Mouse (Mus musculus) stomach, embryonic 15.5 days (tissue): ENCODE measurements around the gene Mrpl19. TPM values are rescaled to one million over a fixed set of nuclear protein-coding genes. Genes with fewer than 3 reads are reported as not detected.
A peak's percentile ranks its signal among the peaks of the same experiment; 100 is the strongest.

Experiments used
- ATAC-seq: fragments of 200-750 bp; cut with Nextera tagmentation; 2 replicates; pipeline ENCODE4 v1.8.0; 2017; ENCODE audit warnings: low read depth, moderate number of reproducible peaks, moderate TSS enrichment; ENCODE audit not compliant: insufficient read depth, low FRiP score
- H3K27ac ChIP-seq: fragments of 300-500 bp; sonication (generic); 2 replicates; pipeline ENCODE4 v1.5.1; 2015; ENCODE audit warnings: mild to moderate bottlenecking, inconsistent platforms
- H3K27me3 ChIP-seq: fragments of 300-500 bp; sonication (generic); replicated peaks from 2 replicates; pipeline ENCODE4 v1.6.1; 2015; ENCODE audit warnings: inconsistent platforms
- H3K36me3 ChIP-seq: fragments of 300-500 bp; sonication (generic); 2 replicates; pipeline ENCODE4 v1.6.1; 2015; ENCODE audit warnings: inconsistent platforms
- H3K4me1 ChIP-seq: fragments of 300-500 bp; sonication (generic); 2 replicates; pipeline ENCODE4 v1.6.1; 2015; ENCODE audit warnings: inconsistent platforms
- H3K4me2 ChIP-seq: fragments of 300-500 bp; sonication (generic); 2 replicates; pipeline ENCODE4 v1.6.1; 2015; ENCODE audit warnings: mild to moderate bottlenecking, inconsistent platforms
- H3K4me3 ChIP-seq: fragments of 300-500 bp; sonication (generic); replicated peaks from 2 replicates; pipeline ENCODE4 v1.5.1; 2015; ENCODE audit warnings: inconsistent platforms
- H3K9ac ChIP-seq: fragments of 300-500 bp; sonication (generic); 2 replicates; pipeline ENCODE4 v1.6.1; 2015; ENCODE audit warnings: inconsistent platforms
- H3K9me3 ChIP-seq: fragments of 300-500 bp; sonication (generic); 2 replicates; pipeline ENCODE4 v1.6.1; 2016; ENCODE audit warnings: inconsistent platforms
- WGBS: fragments of 180-500 bp; shearing (Covaris S2); methylation state at CpG from one replicate; pipeline ENCODE4 v1.1.7; 2015; 5-methylcytosine and 5-hydroxymethylcytosine counted together
- polyA plus RNA-seq: library from polyadenylated mRNA; unstranded; fragments of >200 nt; fragmentation: Nextera tagmentation; extraction: Ambion mirVana; gene quantifications from 2 replicates; pipeline ENCODE4 v1.2.1, GENCODE M21; 2015

Mrpl19 gene
- 32.2 and 47.3 TPM in 2 replicates for polyA plus RNA-seq

- Histone ChIP-seq H3K4me2 (peak within 1 kb of the TSS; percentile 63), H3K27ac (no peak within 1 kb of the TSS; the same call in 1 of the 2 replicates), H3K27me3 (no peaks in the 10 kb centered on the region), H3K4me1 (peaks cover 6% of the 10 kb centered on the region; the same call in 1 of the 2 replicates), H3K9me3 (no peaks in the 10 kb centered on the region), H3K9ac (peak within 1 kb of the TSS; percentile 70), H3K36me3 (peaks cover 18% of the 10 kb centered on the region), H3K4me3 (peak within 1 kb of the TSS; percentile 92)
- peak; percentile 97 for ATAC-seq
- under 1% methylated on average over 44 of the region's 44 CpGs for WGBS
These were observed at the start of gene Mrpl19 for GRCm38 (mm10) chr6:81965296-81966067. TSS of gene Mrpl19 (minus strand) at chr6:81965958.

GRCm38 (mm10) chr6:82012392-82012791, 46.6 kb upstream of the Mrpl19 start:
- no peak for ATAC-seq
- Histone ChIP-seq H3K27ac (no peak overlapping the region), H3K27me3 (no peaks in the 10 kb centered on the region), H3K9me3 (no peaks in the 10 kb centered on the region), H3K36me3 (no peaks in the 10 kb centered on the region), H3K4me1 (no peaks in the 10 kb centered on the region), H3K4me3 (no peak overlapping the region), H3K9ac (no peak overlapping the region), H3K4me2 (no peak overlapping the region)
- 64% methylated on average over 1 of the region's 1 CpGs for WGBS

- 51% methylated on average over 20 of the region's 20 CpGs for WGBS
- ATAC-seq: no peak
- 0 out of 2 replicates have a peak overlapping the region, but pooled peaks have one; percentile 4 for H3K27ac ChIP-seq
- no peak overlapping the region for H3K4me3 ChIP-seq
- H3K4me1 ChIP-seq: peaks cover 4% of the 10 kb centered on the region; the same call in 1 of the 2 replicates
- no peak overlapping the region for H3K9ac ChIP-seq
- no peaks in the 10 kb centered on the region for H3K36me3 ChIP-seq
- no peaks in the 10 kb centered on the region for H3K9me3 ChIP-seq
- no peaks in the 10 kb centered on the region for H3K27me3 ChIP-seq
- no peak overlapping the region; the same call in 1 of the 2 replicates for H3K4me2 ChIP-seq
These were observed 24.5 kb upstream of the Mrpl19 start for GRCm38 (mm10) chr6:81990049-81990810.

- no peak overlapping the region for H3K4me2 ChIP-seq
- no peak overlapping the region for H3K9ac ChIP-seq
- H3K36me3 ChIP-seq: no peaks in the 10 kb centered on the region
- WGBS: 95% methylated on average over 5 of the region's 5 CpGs
- H3K4me3 ChIP-seq: no peak overlapping the region
- no peaks in the 10 kb centered on the region for H3K9me3 ChIP-seq
- H3K27ac ChIP-seq: no peak overlapping the region
- H3K27me3 ChIP-seq: no peaks in the 10 kb centered on the region
- no peak for ATAC-seq
- peaks cover 4% of the 10 kb centered on the region; the same call in 1 of the 2 replicates for H3K4me1 ChIP-seq
These were observed 22.6 kb upstream of the Mrpl19 start for GRCm38 (mm10) chr6:81988341-81988740.

GRCm38 (mm10) chr6:81987580-81987979, 21.8 kb upstream of the Mrpl19 start:
- 73% methylated on average over 3 of the region's 3 CpGs for WGBS
- no peak overlapping the region for H3K9ac ChIP-seq
- no peak overlapping the region for H3K27ac ChIP-seq

GRCm38 (mm10) chr6:81987010-81987409, 21.3 kb upstream of the Mrpl19 start:
- Histone ChIP-seq H3K36me3 (no peaks in the 10 kb centered on the region), H3K27me3 (no peaks in the 10 kb centered on the region), H3K4me2 (0 out of 2 replicates have a peak overlapping the region, but pooled peaks have one; percentile 2), H3K27ac (no peak overlapping the region), H3K9ac (no peak overlapping the region), H3K9me3 (no peaks in the 10 kb centered on the region), H3K4me3 (no peak overlapping the region), H3K4me1 (peaks cover 4% of the 10 kb centered on the region; the same call in 1 of the 2 replicates)
- 3% methylated on average over 9 of the region's 9 CpGs for WGBS
- ATAC-seq: peak; percentile 41; the same call in 1 of the 2 replicates

More at GRCm38 (mm10) chr6:81987580-81987979, 21.8 kb upstream of the Mrpl19 start:
- no peak overlapping the region for H3K4me2 ChIP-seq
- no peaks in the 10 kb centered on the region for H3K36me3 ChIP-seq
- no peaks in the 10 kb centered on the region for H3K9me3 ChIP-seq
- no peak overlapping the region for H3K4me3 ChIP-seq
- peaks cover 4% of the 10 kb centered on the region; the same call in 1 of the 2 replicates for H3K4me1 ChIP-seq
- no peak for ATAC-seq
- H3K27me3 ChIP-seq: no peaks in the 10 kb centered on the region

- H3K4me1 ChIP-seq: peaks cover 4% of the 10 kb centered on the region; the same call in 1 of the 2 replicates
- H3K27ac ChIP-seq: no peak overlapping the region
- H3K4me3 ChIP-seq: no peak overlapping the region
- no peak overlapping the region for H3K9ac ChIP-seq
- no peaks in the 10 kb centered on the region for H3K36me3 ChIP-seq
- H3K9me3 ChIP-seq: no peaks in the 10 kb centered on the region
- no peak overlapping the region for H3K4me2 ChIP-seq
- ATAC-seq: no peak
- WGBS: 34% methylated on average over 5 of the region's 5 CpGs
- H3K27me3 ChIP-seq: no peaks in the 10 kb centered on the region
These were observed 20.8 kb upstream of the Mrpl19 start for GRCm38 (mm10) chr6:81986599-81986998.

- no peak overlapping the region for H3K27ac ChIP-seq
- no peak for ATAC-seq
- no peak overlapping the region for H3K4me3 ChIP-seq
- H3K9me3 ChIP-seq: no peaks in the 10 kb centered on the region
- no peaks in the 10 kb centered on the region for H3K27me3 ChIP-seq
- H3K9ac ChIP-seq: no peak overlapping the region
- no peak overlapping the region for H3K4me2 ChIP-seq
- WGBS: 87% methylated on average over 8 of the region's 8 CpGs
- peaks cover 4% of the 10 kb centered on the region; the same call in 1 of the 2 replicates for H3K4me1 ChIP-seq
- H3K36me3 ChIP-seq: no peaks in the 10 kb centered on the region
These were observed 20.4 kb upstream of the Mrpl19 start for GRCm38 (mm10) chr6:81986171-81986570.

- no peaks in the 10 kb centered on the region for H3K9me3 ChIP-seq
- no peak for ATAC-seq
- H3K4me1 ChIP-seq: no peaks in the 10 kb centered on the region
- H3K9ac ChIP-seq: no peak overlapping the region
- H3K27me3 ChIP-seq: no peaks in the 10 kb centered on the region
- WGBS: 95% methylated on average over 4 of the region's 4 CpGs
- H3K4me2 ChIP-seq: no peak overlapping the region
- no peaks in the 10 kb centered on the region for H3K36me3 ChIP-seq
- no peak overlapping the region for H3K27ac ChIP-seq
- no peak overlapping the region for H3K4me3 ChIP-seq
These were observed 13.5 kb upstream of the Mrpl19 start for GRCm38 (mm10) chr6:81979286-81979685.

- no peaks in the 10 kb centered on the region for H3K27me3 ChIP-seq
- H3K4me2 ChIP-seq: no peak overlapping the region
- no peak overlapping the region for H3K4me3 ChIP-seq
- H3K4me1 ChIP-seq: no peaks in the 10 kb centered on the region
- ATAC-seq: no peak
- no peak overlapping the region for H3K27ac ChIP-seq
- no peaks in the 10 kb centered on the region for H3K9me3 ChIP-seq
- 28% methylated on average over 7 of the region's 7 CpGs for WGBS
- no peak overlapping the region for H3K9ac ChIP-seq
- no peaks in the 10 kb centered on the region for H3K36me3 ChIP-seq
These were observed 10.3 kb upstream of the Mrpl19 start for GRCm38 (mm10) chr6:81975971-81976621.

GRCm38 (mm10) chr6:81972595-81972994, 6.8 kb upstream of the Mrpl19 start:
- 84% methylated on average over 8 of the region's 8 CpGs for WGBS
- H3K4me1 ChIP-seq: no peaks in the 10 kb centered on the region
- no peak overlapping the region for H3K4me3 ChIP-seq
- H3K4me2 ChIP-seq: no peak overlapping the region
- no peak for ATAC-seq
- no peaks in the 10 kb centered on the region for H3K9me3 ChIP-seq
- H3K27me3 ChIP-seq: no peaks in the 10 kb centered on the region
- no peak overlapping the region for H3K9ac ChIP-seq
- no peak overlapping the region for H3K27ac ChIP-seq
- H3K36me3 ChIP-seq: no peaks in the 10 kb centered on the region
